ENCODE assay signal across 9 mouse cellular contexts in genomic region chr5:107111802-107112201, GRCm38 (mm10).
DNase-seq lines count a peak whose midpoint lies in the region; ATAC-seq and TF ChIP-seq lines count a peak whose summit lies in the region.
"Had no signal": no experiment of that assay in that cellular context is flagged by ENCODE, and none has a peak within 500 bp of the region (broad histone marks: within the 10 kb centered on the region; RNA-seq: fewer than 3 reads in every experiment).

No protein-coding gene starts in this region.

- DNase-seq in heart, adult 8-10 months (ENCODE audit: low spot score): no peak
- peak; percentile 32 for DNase-seq in testis, postnatal 14 days (ENCODE audit: low spot score)
- DNase-seq in testis, postnatal 10 days (ENCODE audit: low spot score): no peak
- DNase-seq in liver, embryonic 14.5 days (ENCODE audit: low read depth in 3 of 3, low spot score in 3 of 3): no peak
- no peak for DNase-seq in embryo, embryonic 9.5 days (ENCODE audit: extremely low spot score)
- no peak for DNase-seq in embryo, embryonic 11 days
- no peak for DNase-seq in frontal cortex, postnatal 14 days (ENCODE audit: low spot score in 2 of 2)
- DNase-seq: right cerebral cortex, adult 18-20 months had no signal

- 0 out of 2 replicates have a peak overlapping the region, but pooled peaks have one; percentile 19 for H3K9ac ChIP-seq in heart, embryonic 13.5 days
- no peak overlapping the region for H3K9ac ChIP-seq in liver, embryonic 14.5 days (replicated peaks)

- H3K9me3 ChIP-seq in heart, embryonic 13.5 days: no peaks in the 10 kb centered on the region
- no peaks in the 10 kb centered on the region for H3K9me3 ChIP-seq in liver, embryonic 14.5 days (ENCODE audit: control insufficient read depth, low read length)

- peak overlapping the region; percentile 87 for H3K27ac ChIP-seq in heart, embryonic 13.5 days (replicated peaks)
- H3K27ac ChIP-seq in liver, embryonic 14.5 days: no peak overlapping the region

- TF ChIP-seq EP300 in liver, embryonic 14.5 days (IDR thresholded peaks at IDR 0.05; ENCODE audit: low read depth): no peak

- H3K36me3 ChIP-seq in heart, embryonic 13.5 days: peaks cover 44% of the 10 kb centered on the region
- no peaks in the 10 kb centered on the region for H3K36me3 ChIP-seq in liver, embryonic 14.5 days (replicated peaks; ENCODE audit: control insufficient read depth, insufficient read depth, low read depth)

- no peak for TF ChIP-seq CTCF in liver, embryonic 14.5 days (IDR thresholded peaks at IDR 0.05; ENCODE audit: low read depth)

- no peaks in the 10 kb centered on the region for H3K27me3 ChIP-seq in heart, embryonic 13.5 days (replicated peaks)
- no peaks in the 10 kb centered on the region for H3K27me3 ChIP-seq in liver, embryonic 14.5 days (ENCODE audit: control insufficient read depth, insufficient read depth, low read length)

- H3K4me3 ChIP-seq in heart, embryonic 13.5 days: no peak overlapping the region
- no peak overlapping the region for H3K4me3 ChIP-seq in liver, embryonic 14.5 days (ENCODE audit: insufficient read depth in 1 of 2, low read depth in 2 of 2, low read length in 2 of 2)

- ATAC-seq in heart, embryonic 13.5 days (ENCODE audit: extremely low read depth, insufficient number of reproducible peaks, low FRiP score, low TSS enrichment): no peak
- ATAC-seq in liver, embryonic 14.5 days (ENCODE audit: insufficient read depth): peak; percentile 31; the same call in 1 of the 2 replicates

- peaks cover 35% of the 10 kb centered on the region for H3K4me1 ChIP-seq in heart, embryonic 13.5 days
- peaks cover 4 to 17% of the 10 kb centered on the region in 2 experiments; a peak in 2 of 4 replicates for H3K4me1 ChIP-seq in liver, embryonic 14.5 days (replicated peaks; ENCODE audit: control insufficient read depth in 2 of 2, insufficient read depth in 2 of 2, low read length in 1 of 2)

- 26% methylated on average over 3 of the region's 3 CpGs for WGBS in heart, embryonic 13.5 days
- 53% methylated on average over 3 of the region's 3 CpGs for WGBS in liver, embryonic 14.5 days (ENCODE audit: insufficient replicate concordance)

- no peak overlapping the region for H3K4me2 ChIP-seq in heart, embryonic 13.5 days
- H3K4me2 ChIP-seq in liver, embryonic 14.5 days (ENCODE audit: low read depth): no peak overlapping the region
